In genomic region chr7:139914141-139915047, GRCm38 (mm10) we compare ENCODE assay signal across 8 mouse cellular contexts. TPM values are rescaled to one million over a fixed set of nuclear protein-coding genes. Genes with fewer than 3 reads are reported as not detected.
DNase-seq lines count a peak whose midpoint lies in the region; ATAC-seq lines count a peak whose summit lies in the region.

No protein-coding gene starts in this region.

- H3K9me3 ChIP-seq in kidney, embryonic 14.5 days (ENCODE audit: control insufficient read depth, low read length) = no peaks in the 10 kb centered on the region
- no peaks in the 10 kb centered on the region for H3K9me3 ChIP-seq in hindbrain, embryonic 16.5 days (ENCODE audit: control insufficient read depth, low read length)
- no peaks in the 10 kb centered on the region for H3K9me3 ChIP-seq in midbrain, embryonic 14.5 days (ENCODE audit: control insufficient read depth, low read length)

- ATAC-seq in kidney, embryonic 14.5 days (ENCODE audit: low FRiP score, low TSS enrichment) = peak; percentile 65
- ATAC-seq in hindbrain, embryonic 16.5 days = peak; percentile 58
- ATAC-seq in midbrain, embryonic 14.5 days (ENCODE audit: low FRiP score, low TSS enrichment) = no peak

- peak overlapping the region; percentile 39 for H3K4me3 ChIP-seq in kidney, embryonic 14.5 days (ENCODE audit: low read length)
- peak overlapping the region; percentile 15 for H3K4me3 ChIP-seq in hindbrain, embryonic 16.5 days (ENCODE audit: low read length)
- H3K4me3 ChIP-seq in midbrain, embryonic 14.5 days (replicated peaks; ENCODE audit: low read depth, low read length) = peak overlapping the region; percentile 18

- no peak overlapping the region for H3K27ac ChIP-seq in kidney, embryonic 14.5 days (ENCODE audit: low read depth, low read length)
- H3K27ac ChIP-seq in hindbrain, embryonic 16.5 days (ENCODE audit: low read depth, low read length) = no peak overlapping the region
- H3K27ac ChIP-seq in midbrain, embryonic 14.5 days (replicated peaks; ENCODE audit: low read depth, low read length) = no peak overlapping the region

- whole genome bisulfite sequencing in kidney, embryonic 14.5 days = 9% methylated on average over 29 of the region's 29 CpGs
- 13% methylated on average over 29 of the region's 29 CpGs for WGBS in hindbrain, embryonic 16.5 days
- 10% methylated on average over 29 of the region's 29 CpGs for WGBS in midbrain, embryonic 14.5 days

- H3K27me3 ChIP-seq in kidney, embryonic 14.5 days (ENCODE audit: control insufficient read depth, insufficient read depth, low read length) = peaks cover 7% of the 10 kb centered on the region
- peaks cover 6% of the 10 kb centered on the region; the same call in 1 of the 2 replicates for H3K27me3 ChIP-seq in hindbrain, embryonic 16.5 days (replicated peaks; ENCODE audit: control insufficient read depth, insufficient read depth, low read length)
- H3K27me3 ChIP-seq in midbrain, embryonic 14.5 days (ENCODE audit: control insufficient read depth, insufficient read depth, low read length) = peaks cover 25% of the 10 kb centered on the region; the same call in 1 of the 2 replicates

- H3K4me1 ChIP-seq in kidney, embryonic 14.5 days (ENCODE audit: control insufficient read depth, insufficient read depth, low read length) = 0 out of 2 replicates have a peak, but pooled peaks cover 18% of the 10 kb centered on the region
- peaks cover 12% of the 10 kb centered on the region for H3K4me1 ChIP-seq in hindbrain, embryonic 16.5 days (ENCODE audit: control insufficient read depth, insufficient read depth, low read depth, low read length)
- peaks cover 19% of the 10 kb centered on the region; the same call in 1 of the 2 replicates for H3K4me1 ChIP-seq in midbrain, embryonic 14.5 days (ENCODE audit: control insufficient read depth, insufficient read depth, low read length)

- no peak for DNase-seq in kidney, adult 11 months
- peak; percentile 40 for DNase-seq in c-Kit-positive CD71-positive TER-119-positive erythroid progenitor cells, embryonic 14.5 days (ENCODE audit: low spot score)
- peak; percentile 48 for DNase-seq in midbrain, embryonic 14.5 days
- DNase-seq in ovary, postnatal 10 days (ENCODE audit: low spot score) = no peak
- no peak for DNase-seq in ovary, adult 18-20 months (ENCODE audit: low spot score)
- DNase-seq in right cerebral cortex, postnatal 36 days (ENCODE audit: low spot score in 2 of 2) = no peak

- H3K9ac ChIP-seq in kidney, embryonic 14.5 days (ENCODE audit: low read depth, low read length) = no peak overlapping the region
- H3K9ac ChIP-seq in hindbrain, embryonic 16.5 days (ENCODE audit: low read depth, low read length) = no peak overlapping the region
- H3K9ac ChIP-seq in midbrain, embryonic 14.5 days (replicated peaks; ENCODE audit: low read length) = no peak overlapping the region

- peak overlapping the region; percentile 54 for H3K4me2 ChIP-seq in kidney, embryonic 14.5 days (replicated peaks; ENCODE audit: low read depth, low read length)
- H3K4me2 ChIP-seq in hindbrain, embryonic 16.5 days (ENCODE audit: low read length) = peak overlapping the region; percentile 46
- peak overlapping the region; percentile 47 for H3K4me2 ChIP-seq in midbrain, embryonic 14.5 days (ENCODE audit: low read length)

- H3K36me3 ChIP-seq in kidney, embryonic 14.5 days (ENCODE audit: control insufficient read depth, insufficient read depth, low read length) = no peaks in the 10 kb centered on the region
- no peaks in the 10 kb centered on the region; the same call in 1 of the 2 replicates for H3K36me3 ChIP-seq in hindbrain, embryonic 16.5 days (ENCODE audit: control insufficient read depth, insufficient read depth, low read length)
- no peaks in the 10 kb centered on the region for H3K36me3 ChIP-seq in midbrain, embryonic 14.5 days (ENCODE audit: control insufficient read depth, insufficient read depth, low read length)

RNA-seq across cellular contexts. Expression of gene Kndc1, which starts 19.9 kb away (rescaled TPM):
- 0.14 and 0.18 TPM in 2 replicates for polyA plus RNA-seq in kidney, embryonic 14.5 days (2014; fragmentation: Nextera tagmentation; extraction: Ambion mirVana)
- 16.5 and 19.0 TPM in 2 replicates for polyA plus RNA-seq in hindbrain, embryonic 16.5 days (2015; fragmentation: Nextera tagmentation; extraction: Ambion mirVana)
- 20.6 and 22.9 TPM in 2 replicates for polyA plus RNA-seq in midbrain, embryonic 14.5 days (2014; fragmentation: Nextera tagmentation; extraction: Ambion mirVana)

RNA-seq across cellular contexts. Expression of gene Utf1, which starts 29.2 kb away (rescaled TPM):
- polyA plus RNA-seq in kidney, embryonic 14.5 days (2014; fragmentation: Nextera tagmentation; extraction: Ambion mirVana) = 0.23 TPM in 1 of 2 replicates, not detected in the other
- not detected in 2 replicates for polyA plus RNA-seq in hindbrain, embryonic 16.5 days (2015; fragmentation: Nextera tagmentation; extraction: Ambion mirVana)
- polyA plus RNA-seq in midbrain, embryonic 14.5 days (2014; fragmentation: Nextera tagmentation; extraction: Ambion mirVana) = not detected in 2 replicates

Comparison
In these comparisons a context has a peak if more than half of its experiments do, and no peak if none do; other contexts are left out.
1. DNase-seq: peak in c-Kit-positive CD71-positive TER-119-positive erythroid progenitor cells, embryonic 14.5 days (single experiment) and midbrain, embryonic 14.5 days (single experiment); none in kidney, adult 11 months (single experiment), ovary, postnatal 10 days (single experiment), ovary, adult 18-20 months (single experiment) and right cerebral cortex, postnatal 36 days (0 of 2).
2. RNA of gene Kndc1, which starts 19.9 kb away (polyA plus RNA-seq): 20.6 to 22.9 TPM in midbrain, embryonic 14.5 days and 16.5 to 19.0 TPM in hindbrain, embryonic 16.5 days; 0.14 to 0.18 TPM in kidney, embryonic 14.5 days; every median in the first group is over 10 times any median in the second.
3. Peak in every context shown above with its lines, with median percentiles within 50 percentile points of each other: H3K4me2 ChIP-seq and H3K4me3 ChIP-seq.